Mouse (Mus musculus) adrenal gland, adult 18-20 months (tissue): ENCODE results near the gene H1foo. TPM values are rescaled to one million over a fixed set of nuclear protein-coding genes. Genes with fewer than 3 reads are reported as not detected.

ENCODE experiments used
- DNase-seq, 2 experiments: peaks; one replicate each; pipeline ENCODE4 v3.0.0; 2021 to 2022; ENCODE audit warnings: low spot score in 2 of 2
- total RNA-seq, 2 experiments: library from RNA; stranded (reverse); gene quantifications; 1 replicate in 1 of 2; 2 replicates in 1 of 2; pipeline ENCODE4 v1.2.3; 2021

The H1foo gene
- total RNA-seq, 2 experiments from 2014 or later, result not detected

DNA sequence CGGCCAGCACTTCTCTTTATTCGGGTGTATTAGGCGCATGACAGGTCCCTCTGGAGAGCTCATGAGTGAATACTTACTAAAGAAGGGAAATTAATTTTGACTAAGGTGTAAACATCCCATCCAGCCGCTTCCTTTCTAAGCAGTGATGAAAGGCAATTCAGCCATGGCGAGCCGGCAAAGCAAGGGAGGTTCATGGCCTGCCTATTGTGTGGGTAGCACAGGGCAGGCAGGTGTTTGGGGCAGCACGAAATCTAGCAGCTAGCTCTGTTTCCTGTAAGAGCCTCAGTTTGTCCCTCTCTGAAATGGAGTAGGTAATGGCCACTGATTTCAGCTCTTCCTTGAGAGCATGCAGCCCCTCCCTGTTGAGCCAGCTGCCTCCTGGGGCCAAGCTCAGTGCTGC is 39.8 kb downstream of the H1foo start:
- no peak for DNase-seq

DNA sequence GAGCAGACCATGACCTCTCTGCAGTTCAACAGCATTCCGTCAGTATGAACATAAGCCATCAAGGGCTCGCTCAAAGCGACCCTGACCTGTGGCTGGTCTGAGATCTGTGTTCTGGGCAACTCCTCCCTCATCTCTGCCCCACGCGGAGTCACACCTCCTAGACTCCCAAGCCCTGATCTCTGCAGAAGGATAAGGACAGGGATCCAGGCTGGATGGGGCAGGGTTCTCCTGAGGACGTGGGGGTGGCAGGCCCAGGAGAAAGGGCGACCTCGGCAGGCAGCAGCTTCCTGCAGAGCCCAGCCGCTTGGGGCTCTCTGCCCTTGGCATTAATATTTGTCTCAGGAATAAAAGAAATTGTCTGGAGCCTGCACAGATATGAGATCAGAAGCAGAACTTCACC is 40.9 kb downstream of the H1foo start:
- DNase-seq, result no peak

DNA sequence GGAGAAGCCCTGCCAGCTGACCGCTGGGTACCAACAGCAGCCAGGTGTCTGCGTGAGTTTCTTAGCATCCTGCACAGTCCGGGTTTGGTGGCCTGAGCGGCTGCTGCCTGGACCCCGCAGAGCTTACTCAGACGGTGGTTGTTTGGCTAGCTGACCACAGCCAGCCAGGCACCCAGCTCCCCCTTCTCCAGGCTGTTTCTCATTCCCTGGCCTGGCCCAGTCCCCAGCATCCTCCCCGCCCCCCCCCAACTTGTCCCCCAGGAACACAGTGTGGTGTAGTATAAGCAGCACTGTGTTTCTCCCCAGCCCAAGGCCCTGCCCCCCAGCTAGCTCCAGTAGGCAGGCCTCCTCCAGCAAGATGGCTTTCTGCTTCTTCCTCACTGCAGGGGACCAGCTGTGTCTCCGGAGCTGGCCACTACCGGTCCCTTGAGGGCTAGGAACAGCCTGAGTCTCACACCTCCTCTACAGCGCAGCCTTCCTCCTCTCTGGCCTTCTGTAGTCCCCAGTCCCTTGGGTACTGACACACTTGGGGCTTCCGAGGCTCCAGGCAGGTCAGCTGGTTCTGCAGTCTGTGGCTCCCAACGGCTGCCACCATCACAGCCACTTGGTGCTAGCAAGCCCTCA is 41.8 kb downstream of the H1foo start:
- no peak for DNase-seq

DNA sequence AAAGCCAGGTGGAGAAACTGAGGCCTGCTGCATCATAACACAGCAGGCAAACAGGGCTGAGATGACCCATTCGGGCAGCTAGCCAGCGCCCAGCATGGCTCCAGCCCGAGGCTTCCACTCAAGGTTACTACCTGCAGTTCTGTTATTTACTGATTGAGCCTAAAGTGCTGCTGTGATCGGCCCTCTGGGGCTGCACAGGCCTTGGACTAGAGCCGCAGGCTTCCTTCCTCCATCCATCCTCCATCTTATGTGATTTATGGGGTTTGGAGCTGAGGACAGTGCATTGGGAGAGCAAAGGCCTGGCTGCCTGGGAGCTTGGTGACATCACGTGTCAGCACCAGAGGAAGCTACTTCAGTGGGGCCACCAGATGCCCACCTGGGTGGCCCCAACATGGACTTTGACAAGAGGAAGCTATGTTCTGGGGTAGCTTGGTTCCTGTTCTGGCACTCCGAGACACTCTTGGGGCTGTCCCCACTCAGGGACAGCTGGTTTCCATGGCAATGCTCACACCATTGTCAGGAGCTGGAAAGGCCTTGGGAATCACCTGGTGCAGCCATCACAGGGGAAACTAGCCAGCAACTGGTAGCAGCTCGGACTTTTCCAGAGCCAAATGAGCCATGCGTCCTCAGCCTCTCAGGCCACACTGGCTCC is 42.5 kb downstream of the H1foo start:
- peak in 1 of 2 experiments; percentile 60 for DNase-seq

DNA sequence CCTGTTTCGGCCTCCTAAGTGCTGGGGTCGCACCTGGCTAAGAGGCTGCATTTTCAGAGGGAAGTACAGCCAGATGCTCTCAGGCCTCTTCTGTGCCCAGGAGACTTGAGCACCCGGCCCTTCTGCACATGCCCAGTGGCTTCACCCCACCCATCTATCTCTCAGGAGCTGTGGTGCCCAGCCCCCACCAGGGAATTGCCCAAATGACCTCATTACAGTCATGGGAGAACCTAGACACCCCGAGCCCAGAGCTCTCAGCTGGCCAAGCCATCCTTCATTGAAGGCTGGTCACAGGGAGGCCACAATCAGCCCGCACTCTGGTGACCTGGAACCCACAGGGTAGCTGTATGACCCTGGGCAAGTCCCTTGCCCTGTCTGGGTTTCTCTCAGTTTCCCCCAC is 44.3 kb downstream of the H1foo start:
- DNase-seq, result no peak

DNA sequence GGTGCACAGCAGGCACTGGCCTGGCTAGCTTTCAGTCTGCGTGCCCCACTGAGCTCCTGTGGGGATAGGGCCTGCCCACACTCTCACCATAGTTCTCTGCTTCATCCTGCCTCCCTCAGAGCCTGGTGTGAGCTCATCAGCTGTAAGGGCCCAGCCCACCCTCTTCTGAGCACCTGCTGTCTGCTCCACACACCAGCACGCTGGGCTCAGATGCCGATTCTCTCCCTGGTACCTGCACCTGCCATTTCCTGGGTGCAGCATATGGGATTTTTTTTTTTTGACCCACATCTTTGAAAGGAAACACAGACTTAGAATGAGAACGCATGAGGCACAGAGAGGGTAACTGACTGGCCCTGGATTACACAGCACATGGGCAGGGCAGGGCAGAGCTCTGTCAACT is 44.9 kb downstream of the H1foo start:
- no peak for DNase-seq

DNA sequence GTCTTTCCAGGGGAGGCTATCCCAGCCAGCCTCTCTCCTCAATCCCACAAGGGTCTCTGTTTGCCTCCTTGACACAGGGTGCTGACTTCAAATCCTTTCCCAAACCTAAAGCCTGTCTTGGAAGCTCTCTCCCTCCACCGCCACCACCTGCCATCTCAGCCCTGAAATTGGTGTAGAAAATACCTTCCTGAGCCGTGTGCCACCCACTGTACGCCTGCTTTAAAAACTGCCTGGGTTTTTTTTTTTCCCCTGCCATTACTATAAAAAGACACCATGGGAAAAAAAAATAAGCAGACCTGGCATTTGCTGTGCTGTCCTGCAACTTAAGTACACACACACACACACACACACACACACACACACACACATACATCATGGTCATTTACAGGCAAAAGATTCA is 45.3 kb downstream of the H1foo start:
- no peak for DNase-seq

DNA sequence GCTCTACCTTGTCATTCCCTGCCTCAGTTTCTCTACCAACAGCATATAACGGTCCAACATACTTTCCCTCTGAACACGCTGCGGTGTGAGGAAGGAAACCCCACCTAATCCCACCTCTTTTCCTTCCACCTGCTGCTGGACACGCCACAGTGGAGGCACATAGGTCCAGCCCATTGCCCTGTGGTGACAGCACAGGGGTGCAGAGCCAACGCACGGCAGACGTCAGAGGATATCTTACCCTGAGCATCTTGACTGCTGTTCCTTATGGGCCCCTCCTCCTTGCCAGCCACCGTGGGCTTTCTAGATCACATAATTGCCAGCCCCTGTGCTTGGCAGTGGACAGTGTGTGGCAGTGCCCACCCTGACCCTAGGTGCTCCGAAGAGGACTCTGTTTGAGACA is 45.7 kb downstream of the H1foo start:
- no peak for DNase-seq

DNA sequence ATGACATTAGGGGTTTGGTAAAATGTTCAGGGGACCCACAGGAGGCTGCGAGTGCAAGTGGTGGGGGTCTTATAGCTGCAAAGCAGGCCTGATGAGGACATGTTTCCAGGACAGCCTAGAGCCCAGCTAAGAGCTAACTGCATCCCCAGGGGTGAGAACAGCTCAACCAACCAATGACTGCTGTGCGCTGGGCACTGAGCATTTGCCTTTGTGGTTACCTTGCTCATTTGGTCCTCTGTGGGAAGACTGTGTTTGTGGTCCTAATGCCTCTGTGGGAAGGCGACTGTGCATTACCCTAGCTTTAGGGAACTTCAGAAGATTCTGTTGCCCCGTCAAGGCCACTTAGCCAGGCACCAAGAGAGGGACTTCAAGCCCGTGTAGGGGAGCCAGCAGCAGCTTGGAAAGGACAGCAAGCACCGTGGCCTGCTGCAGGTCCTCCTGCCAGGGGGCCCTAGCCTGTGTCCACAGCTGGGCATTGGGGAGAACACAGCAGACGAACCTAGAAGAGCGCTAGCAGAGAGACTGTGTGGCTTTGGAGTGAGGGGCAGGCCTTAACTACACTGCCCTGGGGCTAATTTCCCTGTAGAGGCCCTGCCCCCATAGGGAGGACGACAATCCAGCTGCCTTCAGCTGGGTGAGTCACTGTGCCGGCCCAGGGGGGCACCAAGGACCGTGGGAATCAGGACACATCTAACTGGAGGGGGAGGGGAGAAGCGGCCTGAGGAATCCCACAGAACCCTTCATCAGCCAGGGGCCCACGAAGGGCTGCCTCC is 46.6 kb downstream of the H1foo start:
- DNase-seq, result peak in 1 of 2 experiments; percentile 60

DNA sequence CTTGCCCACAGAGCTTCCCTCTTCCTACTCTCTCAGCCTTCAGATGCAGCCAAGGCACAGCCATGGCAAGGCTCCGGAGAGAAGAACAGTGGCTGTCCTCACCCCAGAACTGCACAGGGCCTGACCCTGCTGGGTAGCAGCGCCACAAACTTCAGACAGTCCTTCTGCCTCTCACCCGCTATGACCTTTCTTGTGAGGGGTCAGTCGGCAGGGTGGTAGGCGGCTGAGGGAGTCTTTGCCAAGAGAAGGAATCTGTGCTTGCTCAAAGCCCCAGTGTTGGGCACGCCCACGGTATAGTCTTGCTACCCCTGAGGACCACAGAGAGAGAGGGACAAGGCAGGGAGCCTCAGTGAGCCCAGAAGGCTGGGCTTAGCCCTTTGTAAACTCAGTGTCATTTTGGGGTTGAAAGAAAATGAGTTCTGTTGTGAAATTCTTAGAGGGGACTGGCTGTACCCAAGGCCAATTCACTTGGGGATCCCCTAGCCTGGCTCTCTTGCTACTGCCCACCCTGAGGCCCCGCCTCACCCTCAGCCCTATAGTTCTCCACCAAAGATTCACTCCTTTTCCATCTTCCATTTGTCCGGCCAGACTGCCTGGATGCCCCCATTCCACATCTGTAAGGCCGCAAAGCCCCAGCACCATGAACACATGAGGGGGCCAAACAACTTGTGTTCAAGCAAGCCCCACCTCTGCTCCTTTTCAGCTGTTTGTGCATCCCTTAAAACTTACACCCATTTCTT is 47.3 kb downstream of the H1foo start:
- DNase-seq, result no peak

DNA sequence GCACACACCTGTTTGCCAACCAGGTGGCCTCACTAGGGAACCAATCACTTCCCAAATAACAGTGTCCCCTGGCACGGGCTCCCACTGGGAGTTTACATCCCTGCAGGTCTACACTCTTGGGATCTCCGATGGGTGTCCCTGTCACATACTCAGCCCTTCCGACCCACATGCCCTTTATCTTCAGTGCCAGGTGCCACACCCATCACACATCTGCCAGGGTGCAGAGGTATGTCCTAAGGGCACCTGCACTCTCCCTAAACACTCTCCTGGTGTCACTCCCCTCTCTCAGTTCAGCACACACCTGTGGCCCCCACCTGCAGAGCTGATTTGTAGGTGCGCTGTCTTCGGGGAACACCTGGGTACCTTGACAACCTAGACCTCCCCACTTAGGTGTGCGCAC is 48.2 kb downstream of the H1foo start:
- no peak for DNase-seq

DNA sequence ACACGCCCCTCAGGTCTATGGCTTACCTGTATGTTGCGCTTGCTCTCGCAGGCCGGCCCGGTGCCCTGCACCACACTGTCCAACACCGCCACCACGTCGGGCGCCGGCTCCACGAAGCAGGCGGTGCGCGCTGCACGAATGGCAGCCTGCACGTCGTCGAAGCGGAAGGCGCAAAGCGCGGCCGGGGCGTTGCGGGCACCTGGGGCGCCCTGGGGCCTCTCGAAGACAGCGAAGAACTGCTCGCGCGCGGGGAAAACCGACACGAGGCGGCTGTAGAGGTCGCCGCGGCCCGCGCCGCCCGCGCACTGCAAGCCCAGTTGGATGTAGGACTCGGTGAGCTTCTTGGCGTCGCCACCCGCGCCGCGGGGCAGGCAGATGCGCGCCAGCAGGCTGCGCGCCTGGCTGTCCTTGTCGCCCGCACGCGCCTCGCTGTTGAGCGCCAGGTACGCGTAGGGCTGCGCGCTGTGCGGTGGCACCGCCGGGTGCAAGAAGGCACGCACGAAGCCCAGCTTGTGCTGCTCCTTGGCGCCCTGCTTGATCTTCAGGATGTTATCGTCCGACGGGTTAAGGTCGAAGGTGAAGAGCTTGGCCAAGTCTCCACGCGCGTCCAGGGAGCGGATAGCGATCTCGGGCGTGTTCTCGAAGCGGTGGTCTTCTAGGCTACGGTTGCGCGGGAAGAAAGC is 48.9 kb downstream of the H1foo start:
- no peak for DNase-seq

DNA sequence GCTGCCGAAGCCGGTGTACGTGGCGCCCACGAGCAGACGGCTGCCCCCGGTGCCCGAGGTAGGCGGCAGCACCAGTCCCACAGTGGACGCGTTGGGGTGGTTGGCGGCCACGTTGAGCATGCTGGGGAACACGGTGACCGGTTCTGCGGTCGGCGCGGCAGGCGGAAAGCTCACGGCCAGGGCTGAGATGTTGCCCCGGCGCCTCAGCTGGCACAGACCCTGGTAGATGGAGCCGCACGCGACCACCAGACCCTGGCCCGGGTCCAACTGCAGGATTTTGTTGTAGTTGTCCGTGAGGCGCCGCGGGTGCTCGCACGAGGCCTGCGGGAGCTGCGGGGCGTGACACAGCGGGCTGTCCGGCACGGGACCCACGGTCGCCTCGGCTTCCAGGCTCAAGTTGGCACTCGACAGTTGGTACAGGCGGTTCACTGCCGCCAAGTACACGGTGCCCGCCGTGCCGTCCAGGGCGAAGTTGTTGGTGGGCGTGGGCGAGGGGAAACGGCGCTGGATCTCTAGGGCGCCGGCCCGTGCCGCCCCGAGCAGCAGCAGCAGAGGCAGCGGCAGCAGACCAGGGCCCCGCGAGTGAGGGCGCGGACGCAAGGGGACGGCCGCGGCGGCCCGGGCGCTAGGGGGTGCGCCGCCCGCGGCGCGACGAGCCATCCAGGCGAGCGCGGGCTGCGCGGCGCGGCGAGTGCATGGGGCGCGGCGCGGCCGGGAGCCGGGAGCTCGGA is 49.6 kb downstream of the H1foo start:
- peak; percentile 62 for DNase-seq

DNA sequence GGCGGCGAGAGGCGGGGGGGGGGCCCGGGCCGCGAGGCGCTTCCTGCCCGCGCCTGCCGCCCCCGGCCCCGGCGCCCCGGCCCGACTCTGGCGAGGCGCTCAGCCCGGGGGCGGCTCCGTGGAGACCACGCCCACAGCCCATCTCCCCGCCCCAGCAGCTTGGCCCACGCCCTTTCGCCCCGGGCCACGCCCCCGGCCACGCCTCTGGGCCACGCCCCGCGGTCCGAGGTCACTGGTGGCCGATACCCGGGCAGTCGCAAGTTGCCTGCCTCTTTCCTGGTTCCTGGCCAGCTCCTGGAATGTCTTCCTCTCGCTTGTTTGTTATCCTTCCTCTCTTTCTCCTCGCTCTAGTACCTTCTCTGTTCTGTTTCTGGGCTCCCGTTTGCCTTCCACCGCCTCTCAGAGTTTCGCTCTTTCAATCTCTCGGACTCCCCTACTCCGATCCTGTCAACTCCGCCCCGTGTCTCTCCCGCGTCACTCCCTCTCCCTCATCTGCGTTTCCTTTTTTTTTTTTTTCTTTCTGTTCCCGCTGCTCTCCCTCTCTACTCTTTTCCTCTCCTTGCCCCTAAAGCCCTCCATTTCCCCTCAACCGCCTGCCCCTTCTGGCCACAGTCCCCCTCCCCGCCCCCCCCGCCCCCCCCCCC is 50.3 kb downstream of the H1foo start, which contains the start of gene Plxnd1:
Plxnd1 (minus strand) TSS at position 129 of the 644 bp plus-strand sequence.
- peak; percentile 100 for DNase-seq

DNA sequence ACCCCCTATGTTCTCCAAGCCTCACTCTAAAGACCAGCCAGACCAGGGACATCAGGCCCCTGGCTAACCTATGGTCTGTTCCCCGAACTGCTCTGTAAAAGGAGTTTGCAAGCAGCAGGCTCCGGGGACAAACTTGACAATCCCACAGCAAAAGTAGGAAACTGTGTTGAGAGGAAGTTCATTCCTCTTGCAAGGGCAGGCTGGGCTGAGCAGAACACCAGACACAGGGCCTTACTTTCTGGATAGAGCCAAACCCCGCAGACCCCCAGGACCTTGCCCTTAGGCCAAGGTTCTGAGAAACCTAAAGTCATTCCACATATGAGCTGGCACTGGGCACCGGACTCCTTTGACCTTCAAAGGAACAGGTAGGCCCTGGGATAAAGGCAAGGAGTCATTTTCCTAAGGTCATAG is 50.8 kb downstream of the H1foo start:
- DNase-seq, result no peak

DNA sequence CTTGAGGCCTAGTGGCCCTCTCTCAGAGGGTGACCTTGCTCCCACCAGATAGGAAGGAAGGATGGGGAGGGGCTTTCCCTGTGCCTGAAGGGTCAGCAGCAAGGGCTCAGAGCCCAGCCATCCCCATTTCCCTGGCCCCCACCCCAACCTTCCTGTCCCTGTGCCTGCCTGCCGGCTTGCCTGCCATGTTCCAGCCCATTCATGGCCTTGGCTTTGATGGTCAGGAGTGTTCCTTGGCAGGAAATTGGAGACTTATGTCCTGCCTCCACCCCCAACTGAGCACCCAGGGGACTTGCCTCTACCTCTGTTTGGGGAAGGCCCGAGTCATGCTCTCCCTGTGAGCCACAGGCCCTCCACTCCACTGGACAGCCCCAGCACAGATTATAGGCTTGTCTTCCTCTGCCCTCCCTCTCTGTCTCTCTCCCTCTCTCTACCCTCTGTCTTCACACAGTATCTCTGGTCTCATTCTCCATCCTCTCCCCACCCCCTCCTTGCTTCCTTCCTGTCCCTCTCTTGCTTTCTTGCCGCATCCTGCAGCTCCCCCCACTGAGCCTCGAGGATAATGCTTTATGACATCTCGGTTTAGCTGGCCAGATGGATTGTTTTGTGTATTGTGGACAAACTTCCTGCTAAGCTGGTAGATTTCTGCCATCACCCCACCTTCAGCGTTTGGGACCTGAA is 51.6 kb downstream of the H1foo start:
- DNase-seq, result peak in 1 of 2 experiments; percentile 33

DNA sequence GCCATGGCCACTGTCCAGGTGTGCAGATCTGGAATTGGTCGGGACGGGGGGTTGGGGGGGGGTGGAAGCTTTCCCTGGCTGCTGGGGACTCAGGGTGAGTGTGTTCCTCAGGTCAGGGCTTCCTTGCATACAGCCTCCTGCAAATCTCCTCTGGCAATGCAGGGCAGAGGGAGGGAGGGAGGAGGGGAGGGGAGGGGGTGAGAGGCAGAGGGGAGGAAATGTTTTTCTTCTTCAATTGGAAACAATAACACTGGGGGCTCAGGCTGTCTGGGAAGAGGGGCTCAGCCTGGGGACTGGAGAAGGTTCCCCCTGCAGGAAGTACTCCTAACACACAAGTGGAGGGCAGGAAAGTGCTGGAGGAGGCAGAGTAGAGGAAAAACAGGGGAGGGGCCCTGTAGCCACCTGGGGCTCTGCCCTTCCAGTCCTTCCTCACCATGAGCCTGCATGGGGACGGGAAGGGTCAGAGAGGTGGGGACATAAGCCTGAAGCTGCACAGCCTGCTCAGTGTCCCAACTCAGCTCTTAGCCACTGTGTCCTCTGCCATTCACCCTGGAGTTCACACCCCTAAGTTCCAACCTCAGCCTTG is 53.1 kb downstream of the H1foo start:
- no peak for DNase-seq

DNA sequence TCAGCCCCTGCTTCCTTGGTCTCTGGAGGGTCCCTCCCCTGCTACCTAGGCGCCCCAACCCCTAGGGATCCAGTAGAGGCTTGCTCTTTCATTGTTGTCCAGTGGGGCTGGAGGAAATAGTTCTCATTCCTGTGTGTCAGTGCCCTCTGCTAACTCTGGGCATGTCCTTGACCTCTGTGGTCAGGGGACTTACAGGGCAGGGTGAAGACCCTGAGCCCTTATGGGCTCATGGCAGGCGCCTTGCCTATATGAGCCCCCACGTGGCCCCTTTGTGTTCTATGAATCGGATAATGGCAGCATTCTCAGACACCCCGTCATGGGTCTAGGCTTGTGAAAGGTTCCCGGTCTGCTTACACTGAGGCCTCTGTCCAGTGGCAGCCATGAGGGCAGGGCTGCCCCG is 54.0 kb downstream of the H1foo start:
- DNase-seq, result peak in 1 of 2 experiments; percentile 20

DNA sequence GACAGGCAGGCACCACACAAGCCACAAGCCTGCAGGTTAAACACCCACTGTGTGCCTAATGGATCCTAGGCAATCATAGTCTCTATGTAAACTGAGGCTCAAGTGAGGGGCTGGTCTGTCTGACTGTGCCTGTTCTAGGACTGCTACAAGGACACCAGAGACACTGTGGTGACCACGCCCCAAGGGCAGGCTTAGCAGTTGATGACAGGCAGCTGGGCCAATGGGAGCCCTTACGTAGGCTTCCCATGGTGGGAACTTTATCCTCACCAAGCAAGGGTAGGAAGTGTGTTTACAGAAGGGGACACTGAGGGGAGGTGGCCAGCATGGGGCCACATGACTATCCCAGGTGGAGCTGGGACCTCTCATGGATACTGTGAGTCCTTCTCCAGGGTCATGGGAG is 54.5 kb downstream of the H1foo start:
- peak; percentile 38 to 43 for DNase-seq
